12 mouse cellular contexts compared by ENCODE assay signal in genomic region chr7:70326176-70327035, GRCm38 (mm10). TPM values are rescaled to one million over a fixed set of nuclear protein-coding genes. Genes with fewer than 3 reads are reported as not detected.
DNase-seq lines count a peak whose midpoint lies in the region; ATAC-seq and TF ChIP-seq lines count a peak whose summit lies in the region.
"Had no signal": no experiment of that assay in that cellular context is flagged by ENCODE, and none has a peak within 500 bp of the region (broad histone marks: within the 10 kb centered on the region; RNA-seq: fewer than 3 reads in every experiment).

No protein-coding gene starts in this region.

- H3K4me3 ChIP-seq in kidney, embryonic 16.5 days (ENCODE audit: low read length), result peak overlapping the region; percentile 35
- no peak overlapping the region for H3K4me3 ChIP-seq in forebrain, postnatal 0 days (ENCODE audit: low read depth, low read length)
- 0 out of 2 replicates have a peak overlapping the region, but pooled peaks have one; percentile 9 for H3K4me3 ChIP-seq in midbrain, embryonic 14.5 days (replicated peaks; ENCODE audit: low read depth, low read length)

- peak overlapping the region; percentile 50 for H3K4me2 ChIP-seq in kidney, embryonic 16.5 days (replicated peaks; ENCODE audit: low read depth, low read length)
- H3K4me2 ChIP-seq in forebrain, postnatal 0 days (ENCODE audit: low read depth), result no peak overlapping the region; the same call in 1 of the 2 replicates
- peak overlapping the region; percentile 40 for H3K4me2 ChIP-seq in midbrain, embryonic 14.5 days (ENCODE audit: low read length)

- H3K9ac ChIP-seq in kidney, embryonic 16.5 days (replicated peaks; ENCODE audit: low read length), result peak overlapping the region; percentile 5
- no peak overlapping the region; the same call in 1 of the 2 replicates for H3K9ac ChIP-seq in forebrain, postnatal 0 days
- H3K9ac ChIP-seq in midbrain, embryonic 14.5 days (replicated peaks; ENCODE audit: low read length), result peak overlapping the region; percentile 23; the same call in 1 of the 2 replicates

- DNase-seq in kidney, postnatal 25 days, result no peak
- DNase-seq in embryo, embryonic 9.5 days (ENCODE audit: extremely low spot score), result peak; percentile 36
- peak; percentile 14 for DNase-seq in forebrain, postnatal 0 days
- peak; percentile 33 for DNase-seq in midbrain, embryonic 14.5 days
- DNase-seq in urinary bladder, postnatal 14 days (ENCODE audit: low spot score), result no peak
- no peak for DNase-seq in ovary, postnatal 36 days (ENCODE audit: low spot score)
- DNase-seq: cerebellum, adult 11-12 months; gastrocnemius, postnatal 36 days; lung, postnatal 14 days; thymus, postnatal 25 days had no signal

- H3K36me3 ChIP-seq in kidney, embryonic 16.5 days (ENCODE audit: insufficient read depth, low read length), result no peaks in the 10 kb centered on the region
- no peaks in the 10 kb centered on the region for H3K36me3 ChIP-seq in forebrain, postnatal 0 days (ENCODE audit: insufficient read depth)
- H3K36me3 ChIP-seq in midbrain, embryonic 14.5 days (ENCODE audit: control insufficient read depth, insufficient read depth, low read length), result no peaks in the 10 kb centered on the region

- H3K27ac ChIP-seq in kidney, embryonic 16.5 days (ENCODE audit: low read length), result no peak overlapping the region
- H3K27ac ChIP-seq in forebrain, postnatal 0 days (ENCODE audit: low read depth, low read length), result no peak overlapping the region
- H3K27ac ChIP-seq in midbrain, embryonic 14.5 days (replicated peaks; ENCODE audit: low read depth, low read length), result peak overlapping the region; percentile 17; the same call in 1 of the 2 replicates

- ATAC-seq in kidney, embryonic 16.5 days (ENCODE audit: low FRiP score, low TSS enrichment), result no peak
- ATAC-seq in forebrain, postnatal 0 days, result no peak
- no peak for ATAC-seq in midbrain, embryonic 14.5 days (ENCODE audit: low FRiP score, low TSS enrichment)
- ATAC-seq: inflammation-experienced regulatory T-cells, adult 6 months had no signal

- no peaks in the 10 kb centered on the region for H3K9me3 ChIP-seq in kidney, embryonic 16.5 days (ENCODE audit: low read length)
- no peaks in the 10 kb centered on the region for H3K9me3 ChIP-seq in forebrain, postnatal 0 days (ENCODE audit: low read length)
- no peaks in the 10 kb centered on the region for H3K9me3 ChIP-seq in midbrain, embryonic 14.5 days (ENCODE audit: control insufficient read depth, low read length)

- WGBS in kidney, embryonic 16.5 days, result 14% methylated on average over 21 of the region's 21 CpGs
- 5% methylated on average over 21 of the region's 21 CpGs for WGBS in forebrain, postnatal 0 days
- 2% methylated on average over 21 of the region's 21 CpGs for WGBS in midbrain, embryonic 14.5 days

- peaks cover 42% of the 10 kb centered on the region for H3K27me3 ChIP-seq in kidney, embryonic 16.5 days (ENCODE audit: insufficient read depth, low read length)
- H3K27me3 ChIP-seq in forebrain, postnatal 0 days (ENCODE audit: insufficient read depth, low read length), result peaks cover 88% of the 10 kb centered on the region
- peaks cover 96% of the 10 kb centered on the region for H3K27me3 ChIP-seq in midbrain, embryonic 14.5 days (ENCODE audit: control insufficient read depth, insufficient read depth, low read length)

- H3K4me1 ChIP-seq in kidney, embryonic 16.5 days (ENCODE audit: insufficient read depth, low read length), result peaks cover 21% of the 10 kb centered on the region
- H3K4me1 ChIP-seq in forebrain, postnatal 0 days (ENCODE audit: insufficient read depth), result no peaks in the 10 kb centered on the region
- H3K4me1 ChIP-seq in midbrain, embryonic 14.5 days (ENCODE audit: control insufficient read depth, insufficient read depth, low read length), result peaks cover under 1% of the 10 kb centered on the region; the same call in 1 of the 2 replicates

- TF ChIP-seq CTCF in forebrain, postnatal 0 days (IDR thresholded peaks at IDR 0.05; ENCODE audit: low read depth), result no peak

RNA-seq across cellular contexts. Expression of gene Nr2f2, which starts 40.1 kb away (rescaled TPM):
- 165 and 186 TPM in 2 replicates for polyA plus RNA-seq in kidney, embryonic 16.5 days (2015; fragmentation: Nextera tagmentation; extraction: Ambion mirVana)
- 23.7 and 49.9 TPM in 2 replicates for total RNA-seq in forebrain, postnatal 0 days (2014; rRNA removed)
- 46.4 and 92.8 TPM in 2 replicates for polyA plus RNA-seq in forebrain, postnatal 0 days (2015; fragmentation: Nextera tagmentation; extraction: Ambion mirVana)
- 113 and 120 TPM in 2 replicates for polyA plus RNA-seq in midbrain, embryonic 14.5 days (2014; fragmentation: Nextera tagmentation; extraction: Ambion mirVana)

Comparison
In these comparisons a context has a peak if more than half of its experiments do, and no peak if none do; other contexts are left out.
1. DNase-seq: peak in embryo, embryonic 9.5 days (single experiment), forebrain, postnatal 0 days (single experiment) and midbrain, embryonic 14.5 days (single experiment); none in kidney, postnatal 25 days (0 of 2), urinary bladder, postnatal 14 days (single experiment) and ovary, postnatal 36 days (single experiment).